Mouse (Mus musculus) layer of hippocampus, postnatal 10 days (tissue): ENCODE results near the gene Pla2g12a. TPM values are rescaled to one million over a fixed set of nuclear protein-coding genes. Genes with fewer than 3 reads are reported as not detected.

Experiments used
- DNase-seq, 2 experiments: peaks; one replicate each; pipeline ENCODE4 v3.0.0; 2021; ENCODE audit warnings: low spot score in 2 of 2
- total RNA-seq, 2 experiments: library from RNA; stranded (reverse); gene quantifications; 2 replicates each; pipeline ENCODE4 v1.2.3; 2021

Gene Pla2g12a
- total RNA-seq, 2 experiments from 2014 or later, result 20.2 to 22.4 TPM

GRCm38 (mm10) chr3:129898886-129899285 lies 20.5 kb downstream of the Pla2g12a start:
- DNase-seq, result no peak

DNA sequence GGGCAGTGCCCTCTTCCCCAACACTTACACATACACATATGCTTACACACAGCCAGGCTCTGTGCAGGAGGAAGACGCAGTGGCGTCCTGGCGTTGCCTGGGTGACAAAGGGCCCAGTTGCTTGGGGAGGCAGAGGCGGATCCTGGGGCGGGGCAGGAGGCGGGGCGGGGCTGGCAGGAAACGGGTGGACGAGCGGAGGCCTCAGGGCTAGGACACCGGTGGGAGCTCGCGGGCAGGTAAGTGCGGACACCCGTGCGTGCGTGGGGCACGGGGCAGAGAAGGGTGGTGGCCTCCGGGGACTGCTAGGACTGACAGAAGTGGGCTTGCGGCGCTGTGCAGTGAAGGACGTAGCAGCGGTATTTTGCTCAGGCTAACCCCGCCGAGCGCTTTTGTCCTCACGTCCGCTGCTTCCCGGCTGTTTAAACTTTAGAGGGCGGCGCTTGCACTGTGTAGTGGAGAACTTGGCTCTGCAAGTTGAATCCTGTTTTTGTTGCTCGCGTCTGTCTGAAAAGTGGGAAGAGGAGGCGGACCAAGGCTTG lies 22.9 kb downstream of the Pla2g12a start, which contains the start of gene Casp6:
Casp6 (plus strand) TSS at position 155 of the 539 bp plus-strand sequence.
- peak; percentile 55 to 64 for DNase-seq

DNA sequence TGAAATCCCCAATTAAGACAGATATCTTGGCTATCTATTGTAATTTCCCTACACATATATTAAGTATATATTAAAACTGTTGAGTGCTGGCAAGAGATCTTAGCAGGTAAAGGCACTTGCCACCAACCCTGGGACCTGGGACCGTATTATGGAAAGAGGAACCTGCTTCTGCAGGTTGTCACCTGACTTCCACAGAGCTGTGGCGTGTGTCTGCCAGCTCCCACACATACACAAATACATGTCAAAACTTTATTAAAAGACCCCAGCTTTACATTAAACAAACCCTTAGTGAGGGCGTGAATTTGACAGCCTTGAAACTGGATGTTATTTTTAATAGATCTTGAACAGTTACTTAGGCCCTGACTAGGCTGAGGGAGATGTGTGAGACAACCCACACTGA lies 25.0 kb downstream of the Pla2g12a start:
- no peak for DNase-seq

GRCm38 (mm10) chr3:129903866-129904265 lies 25.5 kb downstream of the Pla2g12a start:
- no peak for DNase-seq

DNA sequence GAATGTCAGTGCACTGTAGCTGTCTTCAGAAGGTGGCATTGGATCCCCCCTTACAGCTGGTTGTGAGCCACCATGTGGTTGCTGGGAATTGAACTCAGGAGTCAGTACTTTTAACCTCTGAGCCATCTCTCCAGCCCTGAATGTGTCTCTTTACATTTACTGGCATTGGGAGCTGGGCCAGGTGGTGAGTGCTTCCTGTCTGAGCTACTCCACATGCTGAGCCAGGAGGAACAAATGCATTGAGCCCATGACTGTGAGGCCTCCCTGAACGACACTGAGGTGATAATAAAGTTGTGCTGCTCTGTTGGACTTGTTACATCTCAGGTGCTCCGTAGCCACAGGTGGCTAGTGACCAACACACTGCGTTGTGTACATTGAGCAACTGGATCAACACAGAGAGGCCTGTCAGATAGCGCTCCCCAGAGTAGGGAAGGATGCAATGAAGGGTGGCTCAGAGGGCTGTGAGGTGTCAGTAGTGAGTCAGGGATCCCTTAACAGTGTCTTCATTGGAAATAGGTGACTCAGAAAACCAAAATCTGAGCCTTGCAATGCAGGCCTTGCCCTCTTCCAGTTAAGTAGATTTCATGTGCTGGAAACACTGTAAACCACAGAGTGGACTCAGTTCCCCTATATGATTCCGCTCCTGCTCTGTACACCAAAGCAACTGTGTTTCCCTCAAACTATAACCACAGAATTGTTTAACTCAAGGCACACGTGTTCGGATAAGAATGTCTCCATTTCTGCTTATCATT lies 26.2 kb downstream of the Pla2g12a start:
- no peak for DNase-seq

- DNase-seq, result no peak
Observed at GRCm38 (mm10) chr3:129912025-129912424, 33.6 kb downstream of the Pla2g12a start.

DNA sequence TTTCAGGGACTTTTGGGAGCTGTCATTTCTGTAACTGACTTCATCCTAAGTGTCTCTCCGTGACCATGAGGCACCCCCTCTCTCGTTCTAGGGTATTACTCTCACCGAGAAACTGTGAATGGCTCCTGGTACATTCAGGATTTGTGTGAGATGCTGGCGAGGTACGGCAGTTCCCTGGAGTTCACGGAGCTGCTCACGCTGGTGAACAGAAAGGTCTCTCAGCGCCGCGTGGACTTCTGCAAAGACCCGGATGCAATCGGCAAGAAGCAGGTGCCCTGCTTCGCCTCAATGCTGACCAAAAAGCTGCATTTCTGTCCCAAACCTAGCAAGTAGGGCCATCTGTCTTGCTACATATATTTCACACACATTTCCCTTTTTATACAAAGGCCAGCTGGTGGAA lies 34.8 kb downstream of the Pla2g12a start:
- DNase-seq, result no peak

DNA sequence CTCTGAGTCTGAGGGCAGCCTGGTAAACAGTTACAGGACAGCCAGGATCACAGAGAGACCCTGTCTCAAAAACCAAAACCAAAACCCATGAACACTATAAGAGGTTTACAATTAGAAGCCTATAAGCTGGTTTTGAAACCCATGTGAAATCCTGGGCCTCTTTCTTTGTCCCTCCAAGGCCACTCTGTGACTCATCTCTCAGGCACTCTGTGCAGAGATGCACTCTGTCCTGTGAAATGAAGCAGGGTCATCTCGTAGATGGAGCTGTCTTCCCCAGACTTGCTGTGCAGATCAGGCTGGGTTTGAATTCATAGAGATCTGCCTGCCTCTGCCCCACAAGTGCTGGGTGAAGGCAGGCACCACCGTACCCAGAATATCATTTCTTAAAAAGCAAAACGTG lies 39.0 kb downstream of the Pla2g12a start:
- no peak for DNase-seq

DNA sequence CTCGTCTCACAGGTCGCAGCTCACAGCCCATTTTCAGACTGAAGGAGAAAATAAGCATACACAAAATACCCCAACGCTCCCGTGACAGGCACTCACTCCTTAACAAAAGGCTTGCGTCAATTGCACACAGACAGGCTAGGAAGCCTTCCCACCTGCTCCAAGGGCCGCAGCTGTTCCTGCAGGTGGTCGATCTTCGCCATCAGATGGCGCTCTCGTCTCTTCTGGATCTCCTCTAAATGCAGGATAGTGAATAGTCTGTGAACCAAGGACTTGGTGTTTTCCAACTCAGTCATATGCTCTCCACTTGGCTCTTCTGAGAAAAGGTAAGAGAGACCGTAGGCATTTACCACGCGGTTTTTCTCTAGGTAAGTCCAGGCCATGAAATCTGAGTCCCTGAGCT lies 40.0 kb downstream of the Pla2g12a start:
- peak; percentile 75 to 81 for DNase-seq

- no peak for DNase-seq
Observed at GRCm38 (mm10) chr3:129923581-129923980, 45.2 kb downstream of the Pla2g12a start.

- DNase-seq, result no peak
Observed at GRCm38 (mm10) chr3:129925861-129926260, 47.5 kb downstream of the Pla2g12a start.

DNA sequence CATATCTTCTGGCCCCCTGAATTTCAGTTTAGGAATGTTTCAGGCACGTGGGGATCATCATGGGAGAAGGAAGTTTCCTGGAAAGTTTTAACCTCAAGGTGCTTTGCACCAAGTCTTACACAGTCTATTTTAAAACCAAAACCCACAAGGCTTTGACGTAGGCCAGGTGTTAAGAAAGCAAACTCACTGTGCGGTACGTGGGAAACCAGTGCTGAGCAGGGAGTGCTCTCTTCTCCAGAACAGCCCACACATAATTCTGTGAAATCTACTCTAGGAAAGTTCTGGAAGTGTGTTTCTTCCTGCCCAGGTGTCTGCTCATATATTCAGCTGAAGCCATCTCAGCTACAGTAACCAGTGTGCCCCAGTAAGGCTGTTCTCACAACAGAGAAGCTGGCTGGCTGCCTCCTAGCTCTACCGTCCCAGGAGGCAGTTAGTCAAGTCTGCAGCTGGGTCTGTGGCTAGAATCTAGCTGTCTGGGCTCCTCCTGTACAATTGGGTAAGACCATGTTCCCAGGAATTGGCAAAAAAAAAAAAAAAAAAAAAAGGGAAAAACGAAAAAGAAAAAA lies 51.9 kb downstream of the Pla2g12a start:
- no peak for DNase-seq

- peak; percentile 24 to 31 for DNase-seq
Observed at GRCm38 (mm10) chr3:129932443-129932842, 54.0 kb downstream of the Pla2g12a start.

- DNase-seq, result no peak
Observed at GRCm38 (mm10) chr3:129936561-129936960, 58.2 kb downstream of the Pla2g12a start.

DNA sequence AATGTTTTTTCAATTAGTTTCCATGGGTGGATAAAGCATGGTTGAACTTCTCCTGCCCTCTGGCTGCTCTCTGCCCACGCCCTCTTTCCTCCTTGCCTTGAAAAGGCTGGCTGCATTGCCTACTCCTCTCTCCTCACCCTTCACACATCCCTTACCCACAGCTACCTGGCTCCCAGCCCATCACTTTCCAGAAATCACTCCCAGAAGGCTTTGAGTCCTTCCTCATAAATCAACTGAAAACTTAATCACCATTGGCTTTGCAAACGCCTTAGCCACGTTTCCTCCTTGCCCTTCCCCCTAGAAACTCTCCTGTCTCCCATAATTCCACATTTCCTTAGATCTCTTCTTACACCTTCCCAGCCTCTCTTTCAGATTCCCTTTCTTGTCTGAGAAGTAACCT lies 59.4 kb downstream of the Pla2g12a start:
- no peak for DNase-seq

- no peak for DNase-seq
Observed at GRCm38 (mm10) chr3:129939058-129939457, 60.7 kb downstream of the Pla2g12a start.

- no peak for DNase-seq
Observed at GRCm38 (mm10) chr3:129940780-129941179, 62.4 kb downstream of the Pla2g12a start.

DNA sequence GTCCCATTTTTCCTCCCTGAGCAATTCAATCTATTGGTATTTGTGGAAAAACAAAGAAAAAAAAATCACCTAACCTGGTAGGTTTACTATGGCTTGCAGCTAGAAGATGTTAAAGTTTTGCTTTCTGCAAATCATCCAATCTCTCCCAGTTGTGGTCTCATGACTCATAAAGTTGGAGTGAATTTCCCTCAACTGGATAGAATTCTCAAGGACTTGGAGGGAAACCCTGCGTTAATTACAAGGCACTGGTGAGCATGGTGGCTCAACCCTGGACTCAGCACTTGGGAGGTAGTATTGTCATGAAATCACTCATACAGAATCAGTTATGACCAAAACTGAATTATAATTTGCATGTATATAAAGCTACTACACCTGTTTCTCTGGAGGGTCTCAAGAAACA lies 62.9 kb downstream of the Pla2g12a start:
- DNase-seq, result no peak

DNA sequence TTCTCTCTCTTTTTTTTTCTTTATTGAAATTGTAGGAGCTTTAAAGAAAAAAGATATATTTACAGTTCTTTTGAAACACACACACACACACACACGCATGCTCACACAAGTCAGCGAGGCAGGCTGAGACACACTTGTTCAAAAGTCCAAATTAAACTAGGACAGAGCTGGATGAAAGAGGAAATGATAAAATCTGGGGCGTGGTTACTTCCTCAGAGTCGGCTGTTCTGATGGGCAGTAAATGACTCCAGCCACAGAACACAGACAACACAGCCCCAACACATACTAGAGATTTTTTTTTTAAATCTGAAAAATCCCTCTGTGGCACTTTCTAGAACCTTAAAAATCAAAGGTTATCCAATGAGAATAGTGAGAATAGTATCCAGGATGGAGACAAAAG lies 65.4 kb downstream of the Pla2g12a start:
- DNase-seq, result no peak
